Mouse (Mus musculus) adrenal gland, postnatal 36 days (tissue): ENCODE results near the gene Map2k5. TPM values are rescaled to one million over a fixed set of nuclear protein-coding genes. Genes with fewer than 3 reads are reported as not detected.

Experiments
- DNase-seq, 2 experiments: peaks; one replicate each; pipeline ENCODE4 v3.0.0; 2021; ENCODE audit warnings: mixed read lengths in 1 of 2
- total RNA-seq, 2 experiments: library from RNA; stranded (reverse); gene quantifications; 2 replicates each; pipeline ENCODE4 v1.2.3; 2021

The Map2k5 gene
- total RNA-seq, 2 experiments from 2014 or later: 21.2 to 38.2 TPM

GRCm38 (mm10) chr9:63145249-63146125 is 232.2 kb downstream of the Map2k5 start:
- peak in 1 of 2 experiments; percentile 23 for DNase-seq

GRCm38 (mm10) chr9:63144502-63145248 is 233.0 kb downstream of the Map2k5 start:
- no peak for DNase-seq

- no peak for DNase-seq
These were observed 233.8 kb downstream of the Map2k5 start for GRCm38 (mm10) chr9:63143641-63144501.

- no peak for DNase-seq
These were observed 234.5 kb downstream of the Map2k5 start for GRCm38 (mm10) chr9:63143227-63143626.

- DNase-seq: no peak
These were observed 235.2 kb downstream of the Map2k5 start for GRCm38 (mm10) chr9:63142335-63143036.

- no peak for DNase-seq
These were observed 235.9 kb downstream of the Map2k5 start for GRCm38 (mm10) chr9:63141641-63142334.

GRCm38 (mm10) chr9:63140211-63140610 is 237.5 kb downstream of the Map2k5 start:
- DNase-seq: no peak

- DNase-seq: no peak
These were observed 238.0 kb downstream of the Map2k5 start for GRCm38 (mm10) chr9:63139661-63140060.

- DNase-seq: peak in 1 of 2 experiments; percentile 33
These were observed 239.2 kb downstream of the Map2k5 start for GRCm38 (mm10) chr9:63138481-63138967.

- DNase-seq: no peak
These were observed 240.1 kb downstream of the Map2k5 start for GRCm38 (mm10) chr9:63137615-63137915.

GRCm38 (mm10) chr9:63136756-63137614 is 240.7 kb downstream of the Map2k5 start:
- no peak for DNase-seq

DNA sequence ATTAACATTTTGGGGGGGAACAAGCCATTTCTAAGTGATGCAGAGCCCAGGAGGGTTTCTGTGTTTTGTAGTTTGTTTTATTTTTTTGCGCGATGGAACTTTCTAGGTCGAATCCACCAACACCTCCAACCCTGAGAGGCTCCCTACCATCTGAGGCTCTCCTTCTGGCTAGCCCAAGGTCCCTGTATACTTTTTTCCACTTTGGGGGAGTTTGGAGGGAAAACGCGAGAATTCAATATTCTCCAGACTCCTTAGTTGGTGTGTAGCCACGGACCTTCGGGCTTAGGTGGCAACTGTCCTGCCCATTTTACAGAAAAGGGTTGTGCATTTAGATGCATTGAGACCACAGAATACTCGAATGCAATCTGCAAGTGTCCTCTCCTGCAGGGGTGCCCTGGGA is 241.5 kb downstream of the Map2k5 start:
- DNase-seq: no peak

DNA sequence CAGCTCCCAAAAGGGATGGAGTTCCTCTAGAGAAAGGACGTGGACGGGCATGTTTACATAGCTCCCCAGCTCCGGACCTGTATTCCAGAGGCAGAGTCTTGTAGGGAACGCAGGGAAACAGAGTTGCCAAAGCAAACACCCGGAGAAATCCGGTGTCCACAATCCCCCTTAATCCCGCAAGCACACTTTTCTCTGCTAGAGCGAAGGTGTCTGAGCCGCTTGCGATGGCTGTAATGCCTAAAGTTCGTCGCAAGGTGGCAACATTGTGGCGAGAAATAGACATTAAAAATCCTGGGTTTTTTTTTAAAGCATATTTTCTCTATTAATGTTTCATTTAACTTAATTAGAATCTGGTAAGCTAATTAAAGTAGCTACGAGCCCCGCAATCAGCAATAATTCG is 241.9 kb downstream of the Map2k5 start:
- DNase-seq: peak; percentile 52 to 54

- no peak for DNase-seq
These were observed 242.3 kb downstream of the Map2k5 start for GRCm38 (mm10) chr9:63135356-63135755.

DNA sequence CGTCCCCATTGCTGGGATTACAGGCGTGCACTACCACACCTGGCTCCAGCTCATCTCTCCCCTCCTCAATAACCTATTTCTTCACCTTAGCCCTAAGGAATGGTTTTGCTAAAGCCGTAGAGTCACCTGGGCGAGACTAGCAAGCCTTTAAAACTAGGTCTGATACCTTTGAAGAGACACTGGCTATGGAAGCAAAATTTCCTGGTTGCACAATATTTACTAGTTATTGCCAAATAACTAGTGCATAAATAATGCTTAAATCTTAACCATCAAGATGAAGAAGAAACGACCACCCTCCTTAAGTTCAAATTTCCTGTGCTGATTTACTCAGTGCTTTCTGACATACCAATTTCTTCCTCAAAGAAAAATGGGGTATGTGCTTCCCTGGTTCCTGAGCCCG is 244.0 kb downstream of the Map2k5 start:
- no peak for DNase-seq

- peak; percentile 96 for DNase-seq
These were observed 244.8 kb downstream of the Map2k5 start for GRCm38 (mm10) chr9:63132673-63133601.

- DNase-seq: peak; percentile 33 to 61
These were observed 245.6 kb downstream of the Map2k5 start for GRCm38 (mm10) chr9:63131957-63132602.

- DNase-seq: peak in 1 of 2 experiments; percentile 37
These were observed 248.1 kb downstream of the Map2k5 start for GRCm38 (mm10) chr9:63129641-63130041.
